Mouse (Mus musculus) heart, postnatal 0 days (tissue): ENCODE results near the gene Arhgef12.

ENCODE experiments used
- CTCF ChIP-seq: IDR thresholded peaks from 2 replicates; pipeline ENCODE4 v1.5.1; 2016; ENCODE audit warnings: antibody characterized with exemption, control low read depth, low read depth
- EP300 ChIP-seq: IDR thresholded peaks from 2 replicates; pipeline ENCODE4 v1.6.1; 2016; ENCODE audit warnings: antibody characterized with exemption, low read depth

- TF ChIP-seq CTCF: no peak
- TF ChIP-seq EP300: no peak
These were observed 138.0 kb downstream of the Arhgef12 start for GRCm38 (mm10) chr9:42968894-42969521.
